Mouse (Mus musculus) hindbrain, embryonic 16.5 days (tissue): Measurements from ENCODE around the gene Sycp2. TPM values are rescaled to one million over a fixed set of nuclear protein-coding genes. Genes with fewer than 3 reads are reported as not detected.

Experiments
- ATAC-seq: fragments of 200-750 bp; cut with Nextera tagmentation; 2 replicates; pipeline ENCODE4 v1.8.0; 2017; ENCODE audit warnings: moderate TSS enrichment, moderate library complexity
- H3K27ac ChIP-seq: fragments of 300-500 bp; sonication (generic); 2 replicates; pipeline ENCODE4 v1.5.1; 2014; ENCODE audit warnings: low read depth, mild to moderate bottlenecking, control low read depth, low read length, moderate library complexity
- H3K27me3 ChIP-seq: fragments of 300-500 bp; sonication (generic); replicated peaks from 2 replicates; pipeline ENCODE4 v1.6.1; 2014; ENCODE audit warnings: low read length; ENCODE audit not compliant: control insufficient read depth, insufficient read depth
- H3K36me3 ChIP-seq: fragments of 300-500 bp; sonication (generic); 2 replicates; pipeline ENCODE4 v1.6.1; 2014; ENCODE audit warnings: mild to moderate bottlenecking, low read length, moderate library complexity, mixed read lengths; ENCODE audit not compliant: control insufficient read depth, insufficient read depth
- H3K4me1 ChIP-seq: fragments of 300-500 bp; sonication (generic); 2 replicates; pipeline ENCODE4 v1.6.1; 2014; ENCODE audit warnings: low read depth, low read length; ENCODE audit not compliant: control insufficient read depth, insufficient read depth
- H3K4me2 ChIP-seq: fragments of 300-500 bp; sonication (generic); 2 replicates; pipeline ENCODE4 v1.6.1; 2014; ENCODE audit warnings: mild to moderate bottlenecking, low read length, control low read depth, moderate library complexity
- H3K4me3 ChIP-seq: fragments of 300-500 bp; sonication (generic); 2 replicates; pipeline ENCODE4 v1.5.1; 2014; ENCODE audit warnings: mild to moderate bottlenecking, low read length, control low read depth, moderate library complexity
- H3K9ac ChIP-seq: fragments of 300-500 bp; sonication (generic); 2 replicates; pipeline ENCODE4 v1.6.1; 2014; ENCODE audit warnings: low read depth, mild to moderate bottlenecking, control low read depth, low read length, moderate library complexity
- H3K9me3 ChIP-seq: fragments of 300-500 bp; sonication (generic); 2 replicates; pipeline ENCODE4 v1.6.1; 2014; ENCODE audit warnings: mild to moderate bottlenecking, low read length, moderate library complexity; ENCODE audit not compliant: control insufficient read depth
- WGBS: fragments of 180-500 bp; shearing (Covaris S2); extraction: QIAGEN DNeasy Blood & Tissue Kit; methylation state at CpG from one replicate; pipeline ENCODE4 v1.1.7; 2014; 5-methylcytosine and 5-hydroxymethylcytosine counted together
- polyA plus RNA-seq: library from polyadenylated mRNA; unstranded; fragments of >200 nt; fragmentation: Nextera tagmentation; extraction: Ambion mirVana; gene quantifications from 2 replicates; pipeline ENCODE4 v1.2.1, GENCODE M21; 2015

Sycp2 gene
- polyA plus RNA-seq, 1 experiment from 2014 or later: 0.30 TPM

GRCm38 (mm10) chr2:178429426-178429825 lies 21.9 kb upstream of the Sycp2 start:
- Histone ChIP-seq H3K4me1 (no peaks in the 10 kb centered on the region), H3K36me3 (no peaks in the 10 kb centered on the region), H3K4me2 (no peak overlapping the region), H3K9me3 (no peaks in the 10 kb centered on the region), H3K9ac (no peak overlapping the region), H3K4me3 (no peak overlapping the region), H3K27me3 (no peaks in the 10 kb centered on the region), H3K27ac (no peak overlapping the region)
- no peak for ATAC-seq
- WGBS: 78% methylated on average over 6 of the region's 6 CpGs

GRCm38 (mm10) chr2:178428676-178429075 lies 21.2 kb upstream of the Sycp2 start:
- H3K4me2 ChIP-seq: no peak overlapping the region
- WGBS: 86% methylated on average over 4 of the region's 4 CpGs
- no peak overlapping the region for H3K27ac ChIP-seq
- ATAC-seq: no peak
- H3K36me3 ChIP-seq: no peaks in the 10 kb centered on the region
- H3K27me3 ChIP-seq: no peaks in the 10 kb centered on the region
- H3K4me3 ChIP-seq: no peak overlapping the region
- H3K4me1 ChIP-seq: no peaks in the 10 kb centered on the region
- H3K9me3 ChIP-seq: no peaks in the 10 kb centered on the region
- no peak overlapping the region for H3K9ac ChIP-seq

GRCm38 (mm10) chr2:178428183-178428582 lies 20.7 kb upstream of the Sycp2 start:
- no peak overlapping the region for H3K27ac ChIP-seq
- ATAC-seq: no peak
- 83% methylated on average over 9 of the region's 9 CpGs for WGBS
- H3K9me3 ChIP-seq: no peaks in the 10 kb centered on the region
- H3K27me3 ChIP-seq: no peaks in the 10 kb centered on the region
- H3K9ac ChIP-seq: no peak overlapping the region
- no peaks in the 10 kb centered on the region for H3K36me3 ChIP-seq
- no peaks in the 10 kb centered on the region for H3K4me1 ChIP-seq
- H3K4me3 ChIP-seq: no peak overlapping the region
- no peak overlapping the region for H3K4me2 ChIP-seq

- 86% methylated on average over 5 of the region's 5 CpGs for WGBS
- Histone ChIP-seq H3K27ac (no peak overlapping the region), H3K9me3 (no peaks in the 10 kb centered on the region), H3K4me3 (no peak overlapping the region), H3K4me1 (no peaks in the 10 kb centered on the region), H3K27me3 (no peaks in the 10 kb centered on the region), H3K4me2 (no peak overlapping the region), H3K9ac (no peak overlapping the region), H3K36me3 (no peaks in the 10 kb centered on the region)
- no peak for ATAC-seq
Observed at GRCm38 (mm10) chr2:178427181-178427580, 19.7 kb upstream of the Sycp2 start.

GRCm38 (mm10) chr2:178426229-178426628 lies 18.7 kb upstream of the Sycp2 start:
- Histone ChIP-seq H3K4me3 (no peak overlapping the region), H3K4me1 (no peaks in the 10 kb centered on the region), H3K4me2 (no peak overlapping the region), H3K9me3 (no peaks in the 10 kb centered on the region), H3K9ac (no peak overlapping the region; the same call in 1 of the 2 replicates), H3K27me3 (no peaks in the 10 kb centered on the region), H3K27ac (no peak overlapping the region), H3K36me3 (no peaks in the 10 kb centered on the region)
- ATAC-seq: no peak
- 43% methylated on average over 4 of the region's 4 CpGs for WGBS

- H3K4me2 ChIP-seq: no peak overlapping the region
- no peak for ATAC-seq
- H3K9me3 ChIP-seq: no peaks in the 10 kb centered on the region
- no peak overlapping the region for H3K4me3 ChIP-seq
- H3K9ac ChIP-seq: no peak overlapping the region
- H3K27ac ChIP-seq: no peak overlapping the region
- H3K4me1 ChIP-seq: no peaks in the 10 kb centered on the region
- H3K36me3 ChIP-seq: 0 out of 2 replicates have a peak, but pooled peaks cover 3% of the 10 kb centered on the region
- H3K27me3 ChIP-seq: no peaks in the 10 kb centered on the region
- 83% methylated on average over 5 of the region's 5 CpGs for WGBS
Observed at GRCm38 (mm10) chr2:178423223-178423622, 15.7 kb upstream of the Sycp2 start.

- H3K4me1 ChIP-seq: no peaks in the 10 kb centered on the region
- 0 out of 2 replicates have a peak, but pooled peaks cover 3% of the 10 kb centered on the region for H3K36me3 ChIP-seq
- no peak overlapping the region for H3K27ac ChIP-seq
- no peaks in the 10 kb centered on the region for H3K9me3 ChIP-seq
- no peak for ATAC-seq
- no peak overlapping the region for H3K4me2 ChIP-seq
- no peak overlapping the region for H3K4me3 ChIP-seq
- no peaks in the 10 kb centered on the region for H3K27me3 ChIP-seq
- 57% methylated on average over 2 of the region's 3 CpGs for WGBS
- H3K9ac ChIP-seq: no peak overlapping the region
Observed at GRCm38 (mm10) chr2:178422186-178422585, 14.7 kb upstream of the Sycp2 start.

- no peak overlapping the region; the same call in 1 of the 2 replicates for H3K9ac ChIP-seq
- 53% methylated on average over 6 of the region's 6 CpGs for WGBS
- no peak for ATAC-seq
- H3K36me3 ChIP-seq: 0 out of 2 replicates have a peak, but pooled peaks cover 3% of the 10 kb centered on the region
- no peaks in the 10 kb centered on the region for H3K9me3 ChIP-seq
- H3K4me2 ChIP-seq: no peak overlapping the region
- H3K27ac ChIP-seq: no peak overlapping the region
- no peaks in the 10 kb centered on the region for H3K4me1 ChIP-seq
- H3K27me3 ChIP-seq: no peaks in the 10 kb centered on the region
- H3K4me3 ChIP-seq: no peak overlapping the region
Observed at GRCm38 (mm10) chr2:178421603-178422002, 14.1 kb upstream of the Sycp2 start.

GRCm38 (mm10) chr2:178420576-178420975 lies 13.1 kb upstream of the Sycp2 start:
- H3K36me3 ChIP-seq: 0 out of 2 replicates have a peak, but pooled peaks cover 3% of the 10 kb centered on the region
- no peak overlapping the region for H3K27ac ChIP-seq
- H3K4me3 ChIP-seq: no peak overlapping the region
- no peak overlapping the region for H3K4me2 ChIP-seq
- H3K9me3 ChIP-seq: no peaks in the 10 kb centered on the region
- H3K9ac ChIP-seq: no peak overlapping the region
- 81% methylated on average over 9 of the region's 9 CpGs for WGBS
- no peak for ATAC-seq
- peaks cover 2% of the 10 kb centered on the region for H3K4me1 ChIP-seq
- H3K27me3 ChIP-seq: no peaks in the 10 kb centered on the region

- Histone ChIP-seq H3K9me3 (no peaks in the 10 kb centered on the region), H3K27ac (no peak overlapping the region), H3K4me3 (no peak overlapping the region), H3K27me3 (no peaks in the 10 kb centered on the region), H3K36me3 (0 out of 2 replicates have a peak, but pooled peaks cover 3% of the 10 kb centered on the region), H3K4me1 (peaks cover 23% of the 10 kb centered on the region), H3K9ac (no peak overlapping the region), H3K4me2 (no peak overlapping the region)
- ATAC-seq: no peak
- WGBS: 72% methylated on average over 4 of the region's 4 CpGs
Observed at GRCm38 (mm10) chr2:178416970-178417369, 9.5 kb upstream of the Sycp2 start.
